Mouse (Mus musculus) cortical plate, adult 2 months (tissue): ENCODE data around the gene Prss33. TPM values are rescaled to one million over a fixed set of nuclear protein-coding genes. Genes with fewer than 3 reads are reported as not detected.

Experiments used
- H3K27ac ChIP-seq: fragments of 200-500 bp; 2 replicates; pipeline ENCODE4 v1.5.1; 2012; ENCODE audit warnings: low read length, control low read depth, inconsistent platforms; ENCODE audit not compliant: insufficient read depth
- H3K4me1 ChIP-seq: fragments of 200-500 bp; 2 replicates; pipeline ENCODE4 v1.6.1; 2011; ENCODE audit warnings: low read length; ENCODE audit not compliant: control insufficient read depth, insufficient read depth
- H3K4me3 ChIP-seq: fragments of 200-500 bp; 2 replicates; pipeline ENCODE4 v1.5.1; 2011; ENCODE audit warnings: mild to moderate bottlenecking, low read length, control low read depth; ENCODE audit not compliant: insufficient read depth
- CTCF ChIP-seq: fragments of 200-500 bp; IDR thresholded peaks from 2 replicates; pipeline ENCODE4 v1.5.1; 2011; ENCODE audit warnings: mild to moderate bottlenecking, control low read depth, low read length; ENCODE audit not compliant: insufficient read depth; ENCODE audit errors: extremely low read depth
- POLR2A ChIP-seq: fragments of 200-500 bp; IDR thresholded peaks from 2 replicates; pipeline ENCODE4 v1.6.1; 2011; ENCODE audit warnings: mild to moderate bottlenecking, low read length, control low read depth; ENCODE audit not compliant: insufficient read depth; ENCODE audit errors: extremely low read depth
- polyA plus RNA-seq: library from polyadenylated mRNA; depleted of rRNA; stranded (reverse); fragments of >200 nt; gene quantifications from 2 replicates; pipeline ENCODE4 v1.2.3, GENCODE M21; 2012

Prss33 gene
- polyA plus RNA-seq, 1 experiment = not detected

DNA sequence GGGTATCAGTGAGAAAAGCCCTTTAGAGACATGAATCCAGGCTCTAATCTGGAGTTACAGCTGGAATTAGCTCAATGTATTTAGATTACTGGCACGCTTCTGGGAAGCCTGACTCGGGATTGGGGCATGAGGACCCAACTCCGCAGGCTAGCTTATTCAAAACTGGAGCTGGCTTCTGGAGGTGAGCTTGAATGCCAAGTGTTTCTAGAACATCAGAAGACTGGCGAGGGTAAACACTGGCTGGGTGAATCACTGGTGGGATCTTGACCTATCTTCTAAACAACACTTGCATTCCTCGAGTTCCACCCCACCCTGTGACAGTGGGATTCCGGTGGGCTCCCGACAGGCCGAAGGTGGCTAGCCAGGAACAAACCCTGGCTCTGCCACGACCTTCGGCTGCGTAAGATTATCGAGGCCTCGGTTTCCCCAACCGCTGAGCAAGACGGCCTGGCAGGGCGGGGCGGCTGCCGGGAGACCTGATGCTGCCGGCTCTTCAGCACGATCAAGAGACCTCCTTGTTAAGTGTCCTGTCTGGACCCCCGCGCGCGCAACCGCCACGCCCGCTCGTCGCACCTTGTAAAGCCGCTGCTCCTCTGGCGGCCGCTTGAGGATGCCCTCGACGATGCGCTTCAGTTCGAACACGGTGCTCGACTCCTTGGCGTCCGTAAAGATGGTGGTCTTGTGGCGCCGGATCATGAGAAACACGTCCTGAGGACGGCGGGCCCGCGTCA, 7.4 kb downstream of the Prss33 start:
- peak overlapping the region; percentile 43 for H3K27ac ChIP-seq
- H3K4me3 ChIP-seq = peak overlapping the region; percentile 74
- H3K4me1 ChIP-seq = no peaks in the 10 kb centered on the region; the same call in 1 of the 2 replicates
- no peak for TF ChIP-seq CTCF
- no peak for TF ChIP-seq POLR2A

DNA sequence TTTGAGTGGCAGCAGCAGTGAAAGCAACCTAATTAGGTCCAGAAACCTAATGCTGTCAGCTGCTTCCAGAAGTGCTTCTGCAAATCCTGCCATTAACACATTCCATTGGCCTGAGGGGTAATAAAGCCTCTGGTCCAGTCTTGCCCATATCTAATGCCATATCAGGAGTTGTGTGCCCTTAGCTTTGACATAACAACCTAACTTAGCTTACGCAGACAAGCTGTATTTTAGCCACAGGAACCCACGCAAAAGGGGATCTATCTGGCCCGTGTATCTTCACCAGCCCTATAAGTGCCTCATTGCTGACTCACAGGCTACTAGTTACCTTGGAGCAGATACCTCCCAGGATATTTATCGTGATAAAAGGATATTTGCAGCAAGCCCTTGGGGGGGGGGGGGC, 10.3 kb downstream of the Prss33 start:
- Histone ChIP-seq H3K4me3 (no peak overlapping the region), H3K27ac (no peak overlapping the region), H3K4me1 (no peaks in the 10 kb centered on the region; the same call in 1 of the 2 replicates)
- TF ChIP-seq CTCF (no peak), POLR2A (no peak)

DNA sequence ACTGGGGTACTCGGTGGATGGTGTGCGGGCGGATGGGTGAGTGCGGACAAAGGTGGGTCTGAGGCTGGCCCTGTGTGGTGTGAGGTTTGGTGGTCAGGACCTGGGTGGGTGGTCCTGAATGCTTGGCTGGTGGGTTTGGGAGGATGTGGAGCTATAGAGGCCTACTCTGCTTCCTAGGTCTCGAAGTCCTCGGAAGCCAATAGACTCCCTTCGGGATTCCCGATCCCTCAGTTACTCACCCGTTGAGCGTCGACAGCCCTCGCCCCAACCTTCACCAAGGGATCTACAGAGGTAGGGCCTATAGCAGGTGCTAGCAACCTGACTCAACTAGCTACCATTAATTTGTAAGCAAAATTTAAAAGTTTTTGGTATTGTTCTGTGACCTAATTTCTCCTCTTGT, 12.2 kb downstream of the Prss33 start:
- Histone ChIP-seq H3K27ac (no peak overlapping the region), H3K4me3 (no peak overlapping the region), H3K4me1 (no peaks in the 10 kb centered on the region; the same call in 1 of the 2 replicates)
- TF ChIP-seq POLR2A (peak; percentile 21; the same call in 1 of the 2 replicates), CTCF (no peak)

DNA sequence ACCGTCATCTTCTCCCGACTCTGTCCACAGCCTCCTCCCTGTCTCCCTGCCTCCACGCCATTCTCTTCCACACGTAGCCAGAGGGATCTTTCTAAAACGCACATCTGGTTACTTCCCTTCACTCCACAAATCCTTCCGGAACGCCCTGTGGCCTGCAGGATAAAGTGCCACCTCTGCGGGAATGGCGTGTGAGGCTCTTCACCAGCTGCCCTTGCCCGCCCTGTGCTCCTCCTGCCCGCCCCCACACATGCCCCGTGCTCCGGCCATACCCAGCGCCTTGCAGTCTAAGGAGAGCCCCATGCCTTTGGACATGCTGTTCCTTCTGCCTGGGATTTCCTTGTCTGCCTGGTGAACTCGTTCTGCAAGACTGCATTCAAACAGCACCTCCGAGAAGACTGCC, 12.8 kb downstream of the Prss33 start:
- TF ChIP-seq POLR2A (no peak), CTCF (no peak)
- no peak overlapping the region for H3K4me3 ChIP-seq
- no peaks in the 10 kb centered on the region; the same call in 1 of the 2 replicates for H3K4me1 ChIP-seq
- H3K27ac ChIP-seq = no peak overlapping the region

DNA sequence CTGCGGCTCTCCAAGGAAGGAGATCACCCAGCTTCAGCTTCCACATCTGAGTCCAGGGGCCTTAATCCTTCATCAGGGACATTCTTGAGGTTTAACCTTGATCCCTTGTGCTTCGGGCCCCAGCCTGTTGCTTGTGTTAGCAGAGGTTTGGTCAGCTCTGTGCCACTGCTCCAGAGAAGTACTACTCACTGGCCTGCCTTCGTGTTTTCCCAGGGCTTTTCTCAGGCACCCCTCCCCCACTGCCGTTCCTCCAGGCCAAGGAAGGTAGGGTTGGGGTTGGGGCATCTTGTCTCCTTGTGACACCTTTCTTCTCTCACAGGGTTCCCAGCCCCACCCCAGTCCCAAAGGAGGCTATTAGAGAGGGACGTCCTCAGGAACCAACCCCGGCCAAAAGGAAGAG, 13.8 kb downstream of the Prss33 start:
- TF ChIP-seq CTCF (no peak), POLR2A (no peak)
- no peak overlapping the region for H3K27ac ChIP-seq
- H3K4me3 ChIP-seq = no peak overlapping the region
- H3K4me1 ChIP-seq = no peaks in the 10 kb centered on the region

DNA sequence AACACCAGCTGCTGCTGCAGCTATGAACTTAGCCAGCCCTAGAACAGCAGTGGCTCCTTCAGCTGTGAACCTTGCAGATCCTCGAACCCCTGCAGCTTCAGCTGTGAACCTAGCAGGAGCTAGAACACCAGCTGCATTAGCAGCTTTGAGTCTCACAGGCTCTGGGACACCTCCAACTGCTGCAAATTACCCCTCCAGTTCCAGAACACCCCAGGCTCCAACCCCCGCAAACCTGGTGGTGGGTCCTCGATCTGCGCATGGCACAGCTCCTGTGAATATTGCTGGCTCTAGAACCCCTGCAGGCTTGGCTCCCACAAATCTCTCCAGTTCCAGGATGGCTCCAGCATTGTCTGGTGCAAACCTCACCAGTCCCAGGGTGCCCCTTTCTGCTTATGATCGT, 15.1 kb downstream of the Prss33 start:
- TF ChIP-seq CTCF (no peak), POLR2A (no peak)
- H3K4me1 ChIP-seq = no peaks in the 10 kb centered on the region
- H3K27ac ChIP-seq = no peak overlapping the region
- H3K4me3 ChIP-seq = no peak overlapping the region

DNA sequence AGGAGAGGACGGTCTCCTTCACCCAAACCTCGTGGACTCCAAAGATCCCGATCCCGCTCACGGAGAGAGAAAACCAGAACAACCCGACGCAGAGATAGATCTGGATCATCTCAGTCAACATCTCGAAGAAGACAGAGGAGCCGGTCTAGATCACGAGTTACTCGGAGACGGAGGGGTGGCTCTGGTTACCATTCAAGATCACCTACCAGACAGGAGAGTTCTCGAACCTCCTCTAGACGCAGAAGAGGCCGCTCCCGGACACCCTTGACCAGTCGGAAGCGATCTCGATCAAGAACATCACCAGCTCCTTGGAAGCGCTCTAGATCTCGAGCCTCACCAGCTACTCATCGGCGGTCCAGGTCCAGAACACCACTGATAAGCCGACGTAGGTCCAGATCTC, 16.6 kb downstream of the Prss33 start:
- Histone ChIP-seq H3K4me3 (no peak overlapping the region), H3K27ac (no peak overlapping the region), H3K4me1 (no peaks in the 10 kb centered on the region)
- no peak for TF ChIP-seq CTCF
- TF ChIP-seq POLR2A = no peak

DNA sequence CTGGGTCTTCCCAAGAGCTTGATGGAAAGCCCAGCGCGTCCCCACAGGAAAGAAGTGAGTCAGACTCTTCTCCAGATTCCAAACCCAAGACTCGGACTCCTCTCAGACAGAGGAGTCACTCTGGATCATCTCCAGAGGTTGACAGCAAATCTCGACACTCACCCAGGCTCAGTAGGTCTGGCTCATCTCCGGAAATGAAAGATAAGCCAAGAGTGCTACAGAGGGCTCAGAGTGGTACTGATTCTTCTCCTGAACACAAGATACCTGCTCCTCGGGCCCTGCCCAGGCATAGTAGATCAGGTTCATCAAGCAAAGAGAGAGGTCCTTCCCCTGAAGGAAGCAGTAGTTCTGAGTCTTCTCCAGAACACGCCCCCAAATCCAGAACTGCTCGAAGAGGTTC, 17.3 kb downstream of the Prss33 start:
- TF ChIP-seq CTCF (no peak), POLR2A (no peak)

DNA sequence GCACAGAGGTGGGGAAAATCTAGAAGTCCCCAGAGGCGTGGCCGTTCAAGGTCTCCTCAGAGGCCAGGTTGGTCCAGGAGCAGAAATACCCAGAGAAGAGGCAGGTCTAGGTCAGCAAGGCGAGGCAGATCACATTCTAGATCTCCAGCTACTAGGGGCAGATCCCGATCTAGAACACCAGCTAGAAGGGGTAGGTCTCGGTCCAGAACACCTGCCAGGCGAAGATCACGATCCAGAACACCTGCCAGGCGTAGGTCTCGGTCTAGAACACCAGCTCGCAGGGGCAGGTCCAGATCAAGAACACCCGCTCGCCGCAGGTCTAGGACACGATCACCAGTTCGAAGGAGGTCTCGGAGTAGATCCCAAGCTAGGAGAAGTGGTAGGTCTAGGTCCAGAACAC, 20.2 kb downstream of the Prss33 start:
- TF ChIP-seq CTCF (no peak), POLR2A (no peak)
- Histone ChIP-seq H3K27ac (no peak overlapping the region), H3K4me1 (no peaks in the 10 kb centered on the region), H3K4me3 (no peak overlapping the region)

More for the DNA sequence above, 17.3 kb downstream of the Prss33 start:
- H3K4me1 ChIP-seq = no peaks in the 10 kb centered on the region
- H3K4me3 ChIP-seq = no peak overlapping the region
- H3K27ac ChIP-seq = no peak overlapping the region

DNA sequence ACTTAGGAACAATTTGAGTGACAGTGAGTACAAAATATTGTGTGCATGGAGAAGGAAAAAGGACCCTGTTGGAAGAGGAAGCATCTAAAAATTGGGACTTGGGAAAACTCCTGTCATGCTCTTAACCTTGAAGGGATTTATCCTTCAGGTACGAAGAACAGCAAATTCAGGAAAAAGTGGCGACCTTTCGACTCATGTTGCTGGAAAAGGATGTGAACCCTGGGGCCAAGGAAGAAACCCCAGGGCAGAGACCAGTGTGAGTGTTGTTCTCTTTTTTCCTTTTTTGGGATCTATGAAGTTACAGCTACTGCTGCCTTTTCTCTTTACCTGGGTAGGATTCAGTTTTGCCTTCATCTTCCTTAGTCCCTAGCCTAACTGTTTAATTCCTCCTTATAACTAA, 27.9 kb downstream of the Prss33 start:
- 0 out of 2 replicates have a peak, but pooled peaks cover 1% of the 10 kb centered on the region for H3K4me1 ChIP-seq
- H3K4me3 ChIP-seq = no peak overlapping the region
- no peak overlapping the region for H3K27ac ChIP-seq
- TF ChIP-seq POLR2A (no peak), CTCF (no peak)

DNA sequence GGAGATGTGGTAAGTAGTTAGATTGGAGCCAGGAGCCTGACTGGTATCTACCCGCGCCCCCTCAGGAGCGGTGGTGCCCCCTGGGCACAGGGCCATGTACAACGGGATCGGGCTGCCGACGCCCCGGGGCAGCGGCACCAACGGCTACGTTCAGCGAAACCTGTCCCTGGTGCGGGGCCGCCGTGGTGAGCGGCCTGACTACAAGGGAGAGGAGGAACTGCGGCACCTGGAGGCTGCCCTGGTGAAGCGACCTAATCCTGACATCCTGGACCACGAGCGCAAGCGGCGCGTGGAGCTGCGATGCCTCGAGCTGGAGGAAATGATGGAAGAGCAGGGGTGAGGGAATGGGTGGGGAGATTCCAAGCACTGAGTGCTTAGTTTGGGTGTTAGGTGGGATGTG, 29.0 kb downstream of the Prss33 start:
- Histone ChIP-seq H3K4me3 (peak overlapping the region; percentile 2; the same call in 1 of the 2 replicates), H3K27ac (no peak overlapping the region)
- TF ChIP-seq POLR2A (no peak), CTCF (no peak)

More for the DNA sequence above, 29.0 kb downstream of the Prss33 start:
- H3K4me1 ChIP-seq = 0 out of 2 replicates have a peak, but pooled peaks cover 1% of the 10 kb centered on the region
